Mouse (Mus musculus): ENCODE data around the gene Lsm4. TPM values are rescaled to one million over a fixed set of nuclear protein-coding genes. Genes with fewer than 3 reads are reported as not detected.

Lsm4 gene
- total and polyA plus RNA-seq, 2 experiments from 2014 or later: 202 to 438 TPM

GRCm38 (mm10) chr8:70658897-70659603 lies 14.0 kb upstream of the Lsm4 start:
- TF ChIP-seq EP300 (IDR thresholded peaks at IDR 0.05; ENCODE audit: low read depth): no peak
- TF ChIP-seq CTCF (IDR thresholded peaks at IDR 0.05; ENCODE audit: low read depth): no peak

GRCm38 (mm10) chr8:70659604-70660272 lies 13.3 kb upstream of the Lsm4 start:
- DNase-seq (ENCODE audit: low spot score): peak; percentile 91
- Histone ChIP-seq H3K4me1 (ENCODE audit: control insufficient read depth, insufficient read depth) (peaks cover 17% of the 10 kb centered on the region; the same call in 1 of the 2 replicates), H3K36me3 (replicated peaks; ENCODE audit: control insufficient read depth, insufficient read depth, low read length) (peaks cover 27% of the 10 kb centered on the region), H3K9ac (replicated peaks; ENCODE audit: low read depth, low read length) (peak overlapping the region; percentile 71), H3K4me2 (ENCODE audit: low read depth, low read length) (peak overlapping the region; percentile 73), H3K27ac (ENCODE audit: low read depth) (peak overlapping the region; percentile 88), H3K9me3 (replicated peaks; ENCODE audit: control insufficient read depth, low read length) (no peaks in the 10 kb centered on the region), H3K4me3 (ENCODE audit: low read depth, low read length) (peak overlapping the region; percentile 74), H3K27me3 (ENCODE audit: control insufficient read depth, insufficient read depth, low read length) (no peaks in the 10 kb centered on the region)
- peak; percentile 97 for ATAC-seq (ENCODE audit: insufficient read depth, low read depth)
- WGBS: under 1% methylated on average over 26 of the region's 44 CpGs
- TF ChIP-seq CTCF (IDR thresholded peaks at IDR 0.05; ENCODE audit: low read depth) (no peak), EP300 (IDR thresholded peaks at IDR 0.05; ENCODE audit: low read depth) (no peak)

More at GRCm38 (mm10) chr8:70658897-70659603, 14.0 kb upstream of the Lsm4 start:
- under 1% methylated on average over 31 of the region's 31 CpGs for WGBS
- peak overlapping the region; percentile 73 for H3K4me2 ChIP-seq (ENCODE audit: low read depth, low read length)
- H3K4me3 ChIP-seq (ENCODE audit: low read depth, low read length): peak overlapping the region; percentile 74
- ATAC-seq (ENCODE audit: insufficient read depth, low read depth) (peak; percentile 43), DNase-seq (ENCODE audit: low spot score) (peak; percentile 45)
- H3K27me3 ChIP-seq (ENCODE audit: control insufficient read depth, insufficient read depth, low read length): no peaks in the 10 kb centered on the region
- no peaks in the 10 kb centered on the region for H3K9me3 ChIP-seq (replicated peaks; ENCODE audit: control insufficient read depth, low read length)
- peak overlapping the region; percentile 88 for H3K27ac ChIP-seq (ENCODE audit: low read depth)
- H3K9ac ChIP-seq (replicated peaks; ENCODE audit: low read depth, low read length): peak overlapping the region; percentile 71
- H3K4me1 ChIP-seq (ENCODE audit: control insufficient read depth, insufficient read depth): peaks cover 17% of the 10 kb centered on the region; the same call in 1 of the 2 replicates
- H3K36me3 ChIP-seq (replicated peaks; ENCODE audit: control insufficient read depth, insufficient read depth, low read length): peaks cover 34% of the 10 kb centered on the region

GRCm38 (mm10) chr8:70660273-70660725 lies 12.7 kb upstream of the Lsm4 start, which contains the start of gene Pgpep1:
TSS of gene Pgpep1 (minus strand) at chr8:70660388.
- peaks cover 21% of the 10 kb centered on the region for H3K36me3 ChIP-seq (replicated peaks; ENCODE audit: control insufficient read depth, insufficient read depth, low read length)
- peak within 1 kb of the TSS; percentile 73 for H3K4me2 ChIP-seq (ENCODE audit: low read depth, low read length)
- peak within 1 kb of the TSS; percentile 71 for H3K9ac ChIP-seq (replicated peaks; ENCODE audit: low read depth, low read length)
- 7% methylated on average over 14 of the region's 14 CpGs for WGBS
- H3K9me3 ChIP-seq (replicated peaks; ENCODE audit: control insufficient read depth, low read length): no peaks in the 10 kb centered on the region
- H3K4me1 ChIP-seq (ENCODE audit: control insufficient read depth, insufficient read depth): peaks cover 17% of the 10 kb centered on the region; the same call in 1 of the 2 replicates
- peak within 1 kb of the TSS; percentile 74 for H3K4me3 ChIP-seq (ENCODE audit: low read depth, low read length)
- DNase-seq (ENCODE audit: low spot score) (no peak), ATAC-seq (ENCODE audit: insufficient read depth, low read depth) (peak; percentile 11; the same call in 1 of the 2 replicates)
- H3K27ac ChIP-seq (ENCODE audit: low read depth): peak within 1 kb of the TSS; percentile 88
- TF ChIP-seq EP300 (IDR thresholded peaks at IDR 0.05; ENCODE audit: low read depth) (no peak), CTCF (IDR thresholded peaks at IDR 0.05; ENCODE audit: low read depth) (no peak)
- H3K27me3 ChIP-seq (ENCODE audit: control insufficient read depth, insufficient read depth, low read length): no peaks in the 10 kb centered on the region

- no peaks in the 10 kb centered on the region for H3K36me3 ChIP-seq (replicated peaks; ENCODE audit: control insufficient read depth, insufficient read depth, low read length)
- no peaks in the 10 kb centered on the region for H3K9me3 ChIP-seq (replicated peaks; ENCODE audit: control insufficient read depth, low read length)
- no peak for ATAC-seq (ENCODE audit: insufficient read depth, low read depth)
- no peak for DNase-seq (ENCODE audit: low spot score)
- no peak overlapping the region for H3K27ac ChIP-seq (ENCODE audit: low read depth)
- no peak overlapping the region for H3K4me2 ChIP-seq (ENCODE audit: low read depth, low read length)
- no peak overlapping the region for H3K4me3 ChIP-seq (ENCODE audit: low read depth, low read length)
- TF ChIP-seq EP300 (IDR thresholded peaks at IDR 0.05; ENCODE audit: low read depth) (no peak), CTCF (IDR thresholded peaks at IDR 0.05; ENCODE audit: low read depth) (no peak)
- H3K9ac ChIP-seq (replicated peaks; ENCODE audit: low read depth, low read length): no peak overlapping the region
- WGBS: 44% methylated on average over 4 of the region's 4 CpGs
- H3K27me3 ChIP-seq (ENCODE audit: control insufficient read depth, insufficient read depth, low read length): no peaks in the 10 kb centered on the region
- 0 out of 2 replicates have a peak, but pooled peaks cover 3% of the 10 kb centered on the region for H3K4me1 ChIP-seq (ENCODE audit: control insufficient read depth, insufficient read depth)
Measured at GRCm38 (mm10) chr8:70663691-70664090, 9.4 kb upstream of the Lsm4 start.

GRCm38 (mm10) chr8:70664631-70665030 lies 8.4 kb upstream of the Lsm4 start:
- ATAC-seq (ENCODE audit: insufficient read depth, low read depth): no peak
- no peak for DNase-seq (ENCODE audit: low spot score)
- WGBS: 62% methylated on average over 3 of the region's 3 CpGs
- H3K4me3 ChIP-seq (ENCODE audit: low read depth, low read length): no peak overlapping the region
- H3K4me1 ChIP-seq (ENCODE audit: control insufficient read depth, insufficient read depth): no peaks in the 10 kb centered on the region
- no peak overlapping the region for H3K9ac ChIP-seq (replicated peaks; ENCODE audit: low read depth, low read length)
- H3K9me3 ChIP-seq (replicated peaks; ENCODE audit: control insufficient read depth, low read length): no peaks in the 10 kb centered on the region
- no peak overlapping the region for H3K4me2 ChIP-seq (ENCODE audit: low read depth, low read length)
- H3K27me3 ChIP-seq (ENCODE audit: control insufficient read depth, insufficient read depth, low read length): no peaks in the 10 kb centered on the region
- no peaks in the 10 kb centered on the region for H3K36me3 ChIP-seq (replicated peaks; ENCODE audit: control insufficient read depth, insufficient read depth, low read length)
- TF ChIP-seq CTCF (IDR thresholded peaks at IDR 0.05; ENCODE audit: low read depth) (no peak), EP300 (IDR thresholded peaks at IDR 0.05; ENCODE audit: low read depth) (no peak)
- no peak overlapping the region for H3K27ac ChIP-seq (ENCODE audit: low read depth)
